Mouse (Mus musculus) T-helper 2 cell (primary cell): ENCODE results near the gene Snrnp48.

ENCODE experiments used
- in situ Hi-C: fragments of 300-600 bp; cut with MboI, MseI; formaldehyde crosslinking; loops from one replicate; pipeline ENCODE4 v1.15.1; 2025; ENCODE audit warnings: high pct_unique_total_duplicates

Snrnp48 gene

DNA sequence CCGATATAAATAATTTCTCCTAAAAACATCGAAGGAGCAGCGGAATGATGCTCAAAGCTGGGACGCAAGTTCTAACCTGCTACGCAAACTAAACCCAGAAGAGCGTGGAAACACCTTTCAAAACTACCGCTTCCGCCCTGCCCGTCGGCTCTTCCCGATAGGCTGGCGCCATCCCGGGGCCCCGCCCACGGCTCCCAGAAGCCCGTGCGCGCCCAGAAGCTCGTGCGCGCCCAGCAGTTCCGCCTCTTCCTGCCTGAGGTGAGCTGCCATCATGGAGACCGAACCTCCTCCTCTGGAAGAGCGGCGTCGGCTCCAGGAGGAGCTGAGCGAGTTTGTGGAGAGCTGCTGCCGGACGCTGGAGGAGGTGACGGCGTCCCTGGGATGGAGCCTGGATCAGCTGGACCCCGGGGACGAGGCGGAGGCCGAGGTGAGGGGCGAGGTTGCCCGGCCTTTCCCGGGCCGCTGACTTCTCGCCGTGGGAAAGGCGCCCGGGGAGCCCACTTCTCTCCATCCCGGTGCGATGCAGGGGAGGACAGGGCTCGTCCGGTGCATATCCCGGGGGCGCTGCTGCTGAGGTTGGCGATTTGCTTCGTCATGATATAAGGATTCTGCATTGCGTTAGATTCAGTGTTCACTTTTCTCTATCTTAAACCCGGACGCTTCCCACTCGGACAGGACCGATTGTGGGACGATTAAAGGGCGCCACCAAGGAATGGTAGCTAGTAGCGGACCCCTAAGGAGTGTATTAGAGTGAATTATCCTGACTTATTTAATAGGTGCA is at the start of gene Snrnp48:
Gene Snrnp48, plus strand, starts transcription at position 237 of the 781 bp plus-strand sequence.
- in situ Hi-C loops = loop anchor here (5.0 to 10.0 kb wide), 3 partner anchors 143 to 450 kb away; partner anchors contain the start of genes Eef1e1 and Txndc5

DNA sequence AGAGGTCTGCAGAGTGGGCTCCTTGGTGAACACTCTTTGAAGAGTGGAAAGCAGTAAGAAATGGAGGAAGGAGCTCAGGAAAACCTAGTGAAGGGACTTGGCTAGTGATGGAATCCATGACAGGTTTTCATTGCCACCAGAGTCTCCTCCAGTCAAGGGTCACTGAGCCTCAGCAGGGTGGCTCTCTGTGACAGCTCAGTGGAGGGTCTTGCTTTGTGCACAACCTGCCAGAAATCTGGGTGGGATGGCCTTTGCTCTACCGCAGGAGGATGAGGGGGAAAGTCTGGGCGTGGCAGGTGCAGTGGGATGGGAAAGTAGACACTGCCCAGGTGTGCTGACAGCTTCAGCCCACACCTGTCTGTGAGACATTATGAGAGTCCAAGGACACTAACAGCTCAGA is 49.2 kb upstream of the Snrnp48 start:
- in situ Hi-C loops = loop anchor here (25.0 kb wide), 1 partner anchor 1468 kb away; no protein-coding TSS in a partner anchor

GRCm38 (mm10) chr13:38157635-38158034 is 47.1 kb upstream of the Snrnp48 start:
- in situ Hi-C loops = loop anchor here (25.0 kb wide), 1 partner anchor 1470 kb away; no protein-coding TSS in a partner anchor

DNA sequence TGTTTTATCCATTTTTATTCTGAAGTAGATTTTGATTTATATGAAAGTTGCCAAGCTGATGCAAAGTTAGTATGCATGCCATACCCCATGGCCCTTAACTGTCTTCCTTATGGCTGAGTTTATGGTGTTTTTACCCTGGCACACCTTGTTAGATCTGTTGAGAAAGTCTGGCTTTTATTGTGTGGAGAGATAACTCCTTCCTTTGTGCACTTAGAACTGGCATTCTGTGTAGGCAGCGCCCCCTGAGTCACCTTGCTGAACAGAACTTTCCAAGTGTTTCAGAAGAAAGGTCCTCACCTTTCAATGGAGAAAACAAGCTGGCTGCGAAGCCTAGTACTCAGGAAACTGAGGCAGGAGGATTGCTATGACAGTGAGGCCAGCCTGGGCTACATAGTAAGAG is 42.7 kb upstream of the Snrnp48 start:
- in situ Hi-C loops = loop anchor here (25.0 kb wide), 1 partner anchor 1475 kb away; no protein-coding TSS in a partner anchor

DNA sequence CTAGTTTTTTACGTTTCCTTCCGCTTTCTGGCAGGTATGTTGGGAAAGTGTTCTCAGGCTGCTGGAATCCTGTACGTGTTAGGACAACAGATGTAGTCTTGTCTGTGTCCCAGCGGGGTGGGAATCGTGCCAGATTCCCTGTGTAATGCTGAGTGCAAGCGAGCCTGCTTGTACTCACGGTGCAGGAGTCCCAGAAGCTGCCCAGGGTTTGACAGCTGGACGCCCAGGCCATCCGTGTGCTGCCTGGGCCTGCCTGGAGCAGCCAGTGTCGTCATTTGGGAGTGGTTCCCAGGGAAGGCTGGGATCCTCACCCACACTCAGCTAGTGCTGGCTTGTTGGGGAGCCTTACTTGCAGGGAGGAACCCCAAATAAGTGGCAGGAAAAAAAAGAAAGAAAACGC is 42.1 kb upstream of the Snrnp48 start:
- in situ Hi-C loops = loop anchor here (25.0 kb wide), 1 partner anchor 1475 kb away; no protein-coding TSS in a partner anchor

GRCm38 (mm10) chr13:38164932-38165331 is 39.8 kb upstream of the Snrnp48 start:
- in situ Hi-C loops = loop anchor here (25.0 kb wide), 1 partner anchor 1478 kb away; no protein-coding TSS in a partner anchor

- in situ Hi-C loops = loop anchor here (25.0 kb wide), 1 partner anchor 1480 kb away; no protein-coding TSS in a partner anchor
Observed at GRCm38 (mm10) chr13:38167056-38167455, 37.7 kb upstream of the Snrnp48 start.

DNA sequence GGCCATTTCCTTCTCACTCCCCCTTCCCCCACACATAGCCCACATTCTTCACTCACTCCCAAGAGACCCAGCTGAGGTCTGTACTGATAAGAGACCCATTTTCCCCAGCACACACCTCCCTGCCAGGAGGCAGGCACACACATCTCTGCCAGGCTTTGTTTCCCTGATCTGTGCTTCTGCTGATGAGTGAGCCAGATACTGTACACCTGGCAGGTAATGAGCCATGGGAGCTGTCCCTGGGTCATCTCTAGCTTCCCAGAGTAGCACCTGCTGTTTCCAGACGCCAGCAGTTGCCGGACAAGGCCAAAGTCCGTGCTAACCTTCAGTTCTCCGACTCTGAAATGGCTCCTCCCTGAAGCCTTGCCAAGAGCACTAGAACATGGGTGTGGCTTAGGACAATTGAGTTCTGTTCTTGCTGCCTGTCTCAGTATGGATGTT is 34.0 kb upstream of the Snrnp48 start:
- in situ Hi-C loops = loop anchor here (25.0 kb wide), 1 partner anchor 1483 kb away; no protein-coding TSS in a partner anchor

DNA sequence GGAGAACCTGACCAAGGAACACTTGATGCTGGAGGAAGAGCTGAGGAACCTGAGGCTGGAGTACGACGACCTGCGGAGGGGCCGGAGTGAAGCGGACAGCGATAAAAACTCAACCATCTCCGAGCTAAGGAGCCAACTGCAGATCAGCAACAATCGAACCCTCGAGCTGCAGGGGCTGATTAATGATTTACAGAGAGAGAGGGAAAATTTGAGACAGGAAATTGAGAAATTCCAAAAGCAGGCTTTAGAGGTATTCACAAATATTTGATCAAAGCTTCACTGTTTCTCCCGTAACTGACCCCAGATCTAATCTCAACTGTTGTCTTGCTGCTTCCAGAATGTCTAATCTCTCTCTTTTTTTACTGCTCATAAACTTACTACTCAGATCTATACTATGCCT is 11.3 kb upstream of the Snrnp48 start:
- in situ Hi-C loops = no loop called here

GRCm38 (mm10) chr13:38201413-38201812 is 3.3 kb upstream of the Snrnp48 start:
- in situ Hi-C loops = loop anchor here (10.0 kb wide), 2 partner anchors 323 to 453 kb away; partner anchors contain the start of genes Eef1e1 and Txndc5

GRCm38 (mm10) chr13:38204171-38204570 is 567 bp upstream of the Snrnp48 start:
- in situ Hi-C loops = loop anchor here (10.0 kb wide), 2 partner anchors 321 to 451 kb away; partner anchors contain the start of genes Eef1e1 and Txndc5

- in situ Hi-C loops = loop anchor here (10.0 kb wide), 1 partner anchor 166 kb away; no protein-coding TSS in a partner anchor
Observed at GRCm38 (mm10) chr13:38211122-38211521, 6.4 kb downstream of the Snrnp48 start.

- in situ Hi-C loops = loop anchor here (10.0 kb wide), 1 partner anchor 174 kb away; no protein-coding TSS in a partner anchor
Observed at GRCm38 (mm10) chr13:38218686-38219085, 13.9 kb downstream of the Snrnp48 start.

GRCm38 (mm10) chr13:38220331-38220730 is 15.6 kb downstream of the Snrnp48 start:
- in situ Hi-C loops = no loop called here

DNA sequence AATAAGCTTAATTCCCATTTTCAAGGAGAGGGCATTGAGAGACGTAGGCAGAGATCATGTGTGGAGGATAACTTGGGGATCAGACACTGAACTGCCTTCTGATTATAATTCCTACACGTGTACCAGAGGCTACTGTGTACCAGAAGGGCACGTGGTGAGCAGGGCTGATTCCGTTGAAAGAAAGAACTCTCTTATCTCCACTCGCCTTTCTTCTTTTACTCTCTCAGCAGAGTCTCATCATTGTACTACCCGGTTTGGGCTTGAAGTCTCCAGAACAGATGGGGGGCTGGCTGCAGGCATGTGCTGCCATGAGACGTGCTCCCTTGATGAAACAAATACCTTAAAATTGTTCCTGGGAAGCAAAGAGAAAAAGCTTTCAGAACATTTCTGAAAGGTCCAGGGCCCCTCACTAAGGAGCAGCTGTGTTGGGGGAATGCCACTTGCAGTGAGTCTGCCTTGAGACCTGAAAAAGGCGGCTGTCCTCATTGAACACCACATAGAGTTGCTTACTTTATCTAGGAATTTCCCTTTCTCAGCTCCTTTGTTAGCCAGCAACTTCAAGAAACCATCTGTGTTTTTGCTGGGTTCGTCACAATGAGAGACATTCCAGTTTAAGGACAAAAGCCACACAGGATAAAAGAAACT is 25.6 kb downstream of the Snrnp48 start:
- in situ Hi-C loops = no loop called here

DNA sequence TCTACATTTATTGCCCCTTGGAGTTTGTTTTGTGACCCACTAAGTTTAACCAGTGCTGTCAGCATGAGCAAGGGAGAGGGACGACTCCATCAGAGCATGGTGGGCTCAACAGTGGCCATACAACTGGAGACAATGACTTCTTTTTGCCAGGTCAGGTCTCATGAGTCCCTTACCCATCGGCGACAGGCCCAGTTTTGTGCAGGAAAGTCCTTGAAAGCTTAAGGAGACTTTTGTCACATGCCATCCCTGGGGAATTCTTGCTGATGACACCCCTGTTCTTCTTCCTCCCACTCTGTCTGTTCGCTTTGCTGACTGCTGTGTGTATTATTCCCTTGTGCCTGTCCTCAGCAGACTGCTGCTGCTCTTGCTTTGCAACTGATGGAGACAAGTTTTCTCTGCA is 27.7 kb downstream of the Snrnp48 start:
- in situ Hi-C loops = no loop called here

DNA sequence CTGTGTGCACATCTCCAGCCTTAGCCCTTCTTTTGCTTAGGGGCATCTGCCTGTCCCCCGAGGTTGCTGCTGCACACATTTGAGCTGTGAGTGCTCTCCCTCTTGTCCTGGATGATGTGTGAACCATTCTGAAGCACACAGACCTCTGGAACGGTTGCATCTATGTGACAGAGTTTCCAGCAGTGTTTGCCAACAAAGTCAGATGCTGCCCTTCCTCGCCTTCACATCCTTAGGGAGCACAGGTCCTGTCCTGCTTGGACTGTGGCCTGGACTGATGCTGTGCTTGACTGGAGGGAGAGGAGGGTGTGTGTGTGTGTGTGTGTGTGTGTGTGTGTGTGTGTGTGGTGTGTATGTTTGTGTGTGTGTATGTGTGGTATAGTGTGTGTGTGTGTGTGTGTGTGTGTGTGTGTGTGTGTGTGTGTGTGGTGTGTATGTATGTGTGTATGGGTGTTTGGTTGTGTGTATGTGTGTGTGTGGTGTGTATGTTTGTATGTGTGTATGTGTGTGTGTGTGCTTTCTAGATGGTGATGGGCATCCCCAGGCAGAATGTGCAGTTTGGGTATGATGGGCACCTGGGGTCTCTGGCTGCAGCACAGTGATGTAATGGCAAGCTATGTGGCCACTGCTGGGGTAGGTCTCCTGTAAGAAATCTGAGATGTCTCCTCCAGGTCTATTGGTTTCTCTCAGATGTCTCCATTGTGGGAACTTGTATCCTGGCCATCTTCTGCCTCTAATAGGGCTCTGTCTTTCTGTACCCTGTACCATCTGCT is 28.3 kb downstream of the Snrnp48 start:
- in situ Hi-C loops = no loop called here

DNA sequence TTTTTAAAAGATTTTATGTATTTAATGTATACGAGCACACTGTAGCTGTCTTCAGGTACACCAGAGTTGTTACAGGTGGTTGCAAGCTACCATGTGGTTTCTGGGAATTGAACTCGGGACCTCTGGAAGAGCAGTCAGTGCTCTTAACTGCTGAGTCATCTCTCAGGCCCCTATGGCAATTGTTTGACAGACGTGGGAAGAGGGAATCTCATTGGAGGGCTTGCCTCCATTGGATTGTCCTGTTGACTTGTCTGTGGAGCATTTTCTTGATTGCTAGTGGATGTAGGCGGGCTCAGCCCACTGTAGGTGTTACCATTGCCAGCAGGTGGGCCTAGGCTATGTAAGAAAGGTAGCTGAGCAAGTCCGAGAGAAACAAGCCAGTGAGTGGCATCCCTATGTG is 29.9 kb downstream of the Snrnp48 start:
- in situ Hi-C loops = no loop called here

- in situ Hi-C loops = no loop called here
Observed at GRCm38 (mm10) chr13:38235370-38235769, 30.6 kb downstream of the Snrnp48 start.

DNA sequence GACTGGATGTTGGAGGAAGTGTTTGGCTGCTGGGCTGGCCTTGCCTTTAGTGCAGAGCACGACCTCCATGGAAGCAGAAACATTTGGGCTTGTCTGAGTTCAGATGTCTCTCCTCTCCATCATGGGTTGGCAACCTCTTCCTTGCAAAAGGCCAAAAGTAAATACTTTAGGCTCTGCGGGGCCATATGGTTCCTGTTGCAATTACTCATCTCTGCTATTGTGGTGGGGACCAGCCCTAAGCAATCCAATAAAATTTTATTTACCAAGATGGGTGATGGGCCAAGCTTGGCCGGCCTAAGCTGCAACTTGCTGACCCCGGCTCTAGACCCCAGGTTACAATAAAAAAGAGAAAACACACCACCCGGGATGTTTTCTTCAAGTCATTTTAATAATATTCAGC is 43.4 kb downstream of the Snrnp48 start:
- in situ Hi-C loops = no loop called here

GRCm38 (mm10) chr13:38251226-38251625 is 46.5 kb downstream of the Snrnp48 start:
- in situ Hi-C loops = no loop called here
